13 mouse cellular contexts compared by ENCODE assay signal in the genomic region with DNA sequence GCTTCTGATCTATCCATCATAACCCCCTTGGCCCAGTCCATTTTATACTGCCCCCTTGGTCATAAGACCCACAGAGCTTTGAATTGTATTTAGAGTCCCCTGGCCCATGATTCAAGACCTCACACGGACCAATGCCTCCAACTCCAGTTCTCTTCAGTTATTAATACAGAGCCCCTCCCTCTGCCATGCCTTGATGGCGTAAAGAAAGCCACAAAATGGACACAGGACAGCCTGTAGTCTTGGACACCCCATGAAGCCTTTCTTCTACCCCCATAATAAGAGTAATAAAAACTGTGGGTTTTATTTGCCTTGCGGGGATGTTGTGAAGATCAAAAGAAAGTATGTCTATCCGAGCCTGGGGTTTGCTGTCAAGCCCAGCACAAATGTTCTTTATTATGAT. TPM values are rescaled to one million over a fixed set of nuclear protein-coding genes. Genes with fewer than 3 reads are reported as not detected.
DNase-seq lines count a peak whose midpoint lies in the region; ATAC-seq and TF ChIP-seq lines count a peak whose summit lies in the region.
"Had no signal": no experiment of that assay in that cellular context is flagged by ENCODE, and none has a peak within 500 bp of the region (broad histone marks: within the 10 kb centered on the region; RNA-seq: fewer than 3 reads in every experiment).

No protein-coding gene starts in this region.

- 81% methylated on average over 4 of the region's 4 CpGs for WGBS in heart, embryonic 13.5 days
- 84% methylated on average over 4 of the region's 4 CpGs for WGBS in heart, embryonic 10.5 days
- WGBS in spleen, adult 2 months = 85% methylated on average over 4 of the region's 4 CpGs

- H3K4me1 ChIP-seq in heart, embryonic 13.5 days = peaks cover 29% of the 10 kb centered on the region
- peaks cover 7% of the 10 kb centered on the region; the same call in 1 of the 2 replicates for H3K4me1 ChIP-seq in heart, embryonic 10.5 days
- H3K4me1 ChIP-seq in spleen, adult 2 months (ENCODE audit: control insufficient read depth, insufficient read depth, insufficient read length) = no peaks in the 10 kb centered on the region

- H3K27ac ChIP-seq in heart, embryonic 13.5 days (replicated peaks) = peak overlapping the region; percentile 80
- no peak overlapping the region for H3K27ac ChIP-seq in heart, embryonic 10.5 days
- H3K27ac ChIP-seq in layer of hippocampus, adult 2 months = peak overlapping the region; percentile 73; the same call in 1 of the 2 replicates
- 0 out of 2 replicates have a peak overlapping the region, but pooled peaks have one; percentile 49 for H3K27ac ChIP-seq in spleen, adult 2 months (ENCODE audit: insufficient read depth, low read length)
- H3K27ac ChIP-seq: hindbrain, embryonic 10.5 days; midbrain, embryonic 10.5 days had no signal

- H3K4me2 ChIP-seq in heart, embryonic 13.5 days = no peak overlapping the region

- TF ChIP-seq CTCF in layer of hippocampus, adult 2 months (conservative IDR thresholded peaks at IDR 0.05) = no peak
- TF ChIP-seq CTCF in spleen, adult 2 months (IDR thresholded peaks at IDR 0.05; ENCODE audit: extremely low read depth, insufficient read depth, insufficient read length, insufficient replicate concordance) = no peak

- no peak overlapping the region for H3K9ac ChIP-seq in heart, embryonic 13.5 days
- H3K9ac ChIP-seq: forebrain, postnatal 0 days had no signal

- no peak for TF ChIP-seq POLR2A in spleen, adult 2 months (IDR thresholded peaks at IDR 0.05; ENCODE audit: low read depth, low read length)

- H3K4me3 ChIP-seq in heart, embryonic 13.5 days = no peak overlapping the region
- H3K4me3 ChIP-seq in heart, embryonic 10.5 days = no peak overlapping the region
- no peak overlapping the region for H3K4me3 ChIP-seq in layer of hippocampus, adult 2 months
- H3K4me3 ChIP-seq in spleen, adult 2 months (ENCODE audit: extremely low read depth, insufficient read depth, insufficient read length) = no peak overlapping the region
- H3K4me3 ChIP-seq: hindbrain, embryonic 10.5 days; midbrain, embryonic 10.5 days; myocyte had no signal

- H3K27me3 ChIP-seq in heart, embryonic 13.5 days (replicated peaks) = no peaks in the 10 kb centered on the region
- no peaks in the 10 kb centered on the region for H3K27me3 ChIP-seq in heart, embryonic 10.5 days (ENCODE audit: insufficient read depth, poor library complexity, severe bottlenecking)
- no peaks in the 10 kb centered on the region for H3K27me3 ChIP-seq in spleen, adult 2 months (ENCODE audit: control insufficient read depth, insufficient read depth, low read length)

- H3K9me3 ChIP-seq in heart, embryonic 13.5 days = no peaks in the 10 kb centered on the region
- H3K9me3 ChIP-seq in heart, embryonic 10.5 days = no peaks in the 10 kb centered on the region
- H3K9me3 ChIP-seq: hindbrain, embryonic 10.5 days; midbrain, embryonic 10.5 days had no signal

- DNase-seq in heart, embryonic 10.5 days (ENCODE audit: low spot score) = no peak
- no peak for DNase-seq in layer of hippocampus, adult 2 months (ENCODE audit: low spot score in 2 of 2)
- DNase-seq in layer of hippocampus, adult 18-20 months (ENCODE audit: low spot score in 2 of 2) = no peak
- no peak for DNase-seq in spleen, adult 2 months (ENCODE audit: low read depth in 1 of 2, low spot score in 2 of 2)
- no peak for DNase-seq in spleen, adult 18-20 months
- no peak for DNase-seq in ovary, postnatal 14 days (ENCODE audit: low spot score)
- DNase-seq: cerebellum, adult 2 months; forebrain, postnatal 0 days; thymus, postnatal 4 days had no signal

- no peak for ATAC-seq in heart, embryonic 13.5 days (ENCODE audit: extremely low read depth, insufficient number of reproducible peaks, low FRiP score, low TSS enrichment)

- H3K36me3 ChIP-seq in heart, embryonic 13.5 days = no peaks in the 10 kb centered on the region
- H3K36me3 ChIP-seq in heart, embryonic 10.5 days = no peaks in the 10 kb centered on the region
- H3K36me3 ChIP-seq in spleen, adult 2 months (ENCODE audit: control insufficient read depth, insufficient read depth, low read length) = no peaks in the 10 kb centered on the region
- H3K36me3 ChIP-seq: hindbrain, embryonic 10.5 days; midbrain, embryonic 10.5 days had no signal

RNA-seq across cellular contexts. Expression of a gene that starts 33.4 kb away (rescaled TPM):
- 38.0 and 39.4 TPM in 2 replicates for polyA plus RNA-seq in heart, embryonic 13.5 days (2015; fragmentation: Nextera tagmentation; extraction: Ambion mirVana)
- polyA plus RNA-seq in heart, embryonic 10.5 days (2016; fragmentation: Nextera tagmentation; extraction: Ambion mirVana) = 39.3 and 54.0 TPM in 2 replicates
- total RNA-seq in layer of hippocampus, adult 2 months (2021) = 100 to 1,000 TPM; 103 to 105 TPM
- total RNA-seq in layer of hippocampus, adult 18-20 months (2021) = 100 to 1,000 TPM; 105 to 116 TPM
- 36.2 and 41.9 TPM in 2 replicates for polyA plus RNA-seq in spleen, adult 2 months (2012; rRNA removed)
